Comparison of ENCODE assay signal across 8 mouse cellular contexts in genomic region chr5:36397384-36397759, GRCm38 (mm10). TPM values are rescaled to one million over a fixed set of nuclear protein-coding genes. Genes with fewer than 3 reads are reported as not detected.
DNase-seq lines count a peak whose midpoint lies in the region; ATAC-seq and TF ChIP-seq lines count a peak whose summit lies in the region.

No protein-coding gene starts in this region.

- H3K36me3 ChIP-seq in spleen, adult 2 months (ENCODE audit: control insufficient read depth, insufficient read depth, low read length), result no peaks in the 10 kb centered on the region
- H3K36me3 ChIP-seq in neural tube, embryonic 13.5 days, result no peaks in the 10 kb centered on the region

- peak; percentile 52 for ATAC-seq in neural tube, embryonic 13.5 days (ENCODE audit: low read depth)
- no peak for ATAC-seq in erythroid progenitor cell, adult 5-6 weeks (replicated peaks; ENCODE audit: low FRiP score, poor library complexity, severe bottlenecking)

- peak overlapping the region; percentile 91 for H3K9ac ChIP-seq in neural tube, embryonic 13.5 days

- no peak for TF ChIP-seq CTCF in gastrocnemius, adult 2 months (IDR thresholded peaks at IDR 0.05)
- TF ChIP-seq CTCF in spleen, adult 2 months (IDR thresholded peaks at IDR 0.05; ENCODE audit: extremely low read depth, insufficient read depth, insufficient read length, insufficient replicate concordance), result no peak

- H3K9me3 ChIP-seq in neural tube, embryonic 13.5 days, result no peaks in the 10 kb centered on the region

- intact Hi-C loops in gastrocnemius, adult 2 months (cut with DNase I), result loop anchor here (2.0 kb wide), 1 partner anchor 415 kb away; no protein-coding TSS in a partner anchor

- peak overlapping the region; percentile 99 for H3K4me2 ChIP-seq in neural tube, embryonic 13.5 days

- H3K27me3 ChIP-seq in spleen, adult 2 months (ENCODE audit: control insufficient read depth, insufficient read depth, low read length), result peaks cover 9% of the 10 kb centered on the region
- H3K27me3 ChIP-seq in neural tube, embryonic 13.5 days, result peaks cover 44% of the 10 kb centered on the region

- peak overlapping the region; percentile 70 for H3K27ac ChIP-seq in gastrocnemius, adult 2 months
- H3K27ac ChIP-seq in spleen, adult 2 months (ENCODE audit: insufficient read depth, low read length), result no peak overlapping the region
- H3K27ac ChIP-seq in neural tube, embryonic 13.5 days (replicated peaks), result 0 out of 2 replicates have a peak overlapping the region, but pooled peaks have one; percentile 49

- no peak for TF ChIP-seq POLR2A in spleen, adult 2 months (IDR thresholded peaks at IDR 0.05; ENCODE audit: low read depth, low read length)

- peak overlapping the region; percentile 81 for H3K4me3 ChIP-seq in gastrocnemius, adult 2 months
- H3K4me3 ChIP-seq in spleen, adult 2 months (ENCODE audit: extremely low read depth, insufficient read depth, insufficient read length), result peak overlapping the region; percentile 75
- H3K4me3 ChIP-seq in neural tube, embryonic 13.5 days, result peak overlapping the region; percentile 77

- H3K4me1 ChIP-seq in spleen, adult 2 months (ENCODE audit: control insufficient read depth, insufficient read depth, insufficient read length), result peaks cover 13% of the 10 kb centered on the region
- peaks cover 45% of the 10 kb centered on the region for H3K4me1 ChIP-seq in neural tube, embryonic 13.5 days (replicated peaks)

- WGBS in spleen, adult 2 months, result 1% methylated on average over 36 of the region's 36 CpGs
- under 1% methylated on average over 36 of the region's 36 CpGs for WGBS in neural tube, embryonic 13.5 days

- no peak for DNase-seq in gastrocnemius, adult 2 months
- no peak for DNase-seq in gastrocnemius, adult 8-10 months (ENCODE audit: low spot score in 2 of 2)
- DNase-seq in spleen, adult 2 months (ENCODE audit: low read depth in 1 of 2, low spot score in 2 of 2), result no peak
- no peak for DNase-seq in spleen, adult 12 weeks (ENCODE audit: low spot score)
- peak; percentile 5 to 36 for DNase-seq in kidney, postnatal 25 days
- DNase-seq in thymus, postnatal 14 days, result no peak

RNA-seq across cellular contexts. Expression of gene Sorcs2, which starts 0.6 kb away (rescaled TPM):
- 1 to 10 TPM in 1 of 2 experiments, under 1 TPM in 1; 0.94 to 2.3 TPM for total RNA-seq in gastrocnemius, adult 2 months (2021)
- 1 to 10 TPM in 3 of 4 experiments, under 1 TPM in 1; 0.92 to 2.3 (median 1.2) TPM for total RNA-seq in gastrocnemius, adult 8-10 months (2022)
- polyA plus RNA-seq in spleen, adult 2 months (2012; rRNA removed), result 2.3 and 3.7 TPM in 2 replicates
- 10.8 and 11.4 TPM in 2 replicates for polyA plus RNA-seq in neural tube, embryonic 13.5 days (2015; fragmentation: Nextera tagmentation; extraction: Ambion mirVana)
- 5.4 TPM in 1 of 2 replicates, not detected in the other for total RNA-seq in erythroid progenitor cell, adult 5-6 weeks (2015; ENCODE audit: low replicate concordance)
- total RNA-seq in erythroid progenitor cell, adult 5-6 weeks (2017; ENCODE audit: low replicate concordance), result 0.39 and 2.2 TPM in 2 replicates

Comparison
In these comparisons a context has a peak if more than half of its experiments do, and no peak if none do; other contexts are left out.
1. DNase-seq: peak in kidney, postnatal 25 days (2 of 2); none in gastrocnemius, adult 2 months (single experiment), gastrocnemius, adult 8-10 months (0 of 2), spleen, adult 2 months (0 of 2), spleen, adult 12 weeks (single experiment) and thymus, postnatal 14 days (single experiment).
2. Peak in every context shown above with its lines, with median percentiles within 50 percentile points of each other: H3K4me3 ChIP-seq.